Mouse (Mus musculus) monocyte, adult 5-6 weeks (primary cell): ENCODE results near the gene Rnase1. TPM values are rescaled to one million over a fixed set of nuclear protein-coding genes. Genes with fewer than 3 reads are reported as not detected.

Experiments used
- ATAC-seq: fragments of 153-309, 156-312 bp; replicated peaks from 2 replicates; pipeline ENCODE4 v1.8.0; 2017; ENCODE audit warnings: mild to moderate bottlenecking; ENCODE audit not compliant: low TSS enrichment, insufficient number of reproducible peaks, severe bottlenecking, poor library complexity, low FRiP score
- total RNA-seq: library from RNA; stranded (forward); fragments of 200-1000, 200-491, 200-594 nt; gene quantifications from 3 replicates; pipeline ENCODE4 v1.2.3, GENCODE M21; 2017

Rnase1 gene
- total RNA-seq, 1 experiment from 2014 or later = not detected

- no peak for ATAC-seq
Measured at GRCm38 (mm10) chr14:51143287-51143686, 3.3 kb downstream of the Rnase1 start.

- no peak for ATAC-seq
Measured at GRCm38 (mm10) chr14:51142568-51142967, 4.0 kb downstream of the Rnase1 start.

- no peak for ATAC-seq
Measured at GRCm38 (mm10) chr14:51142119-51142518, 4.5 kb downstream of the Rnase1 start.

- ATAC-seq = no peak; the same call in 1 of the 2 replicates
Measured at GRCm38 (mm10) chr14:51140342-51140741, 6.2 kb downstream of the Rnase1 start.

GRCm38 (mm10) chr14:51132372-51132771 lies 14.2 kb downstream of the Rnase1 start:
- ATAC-seq = peak; percentile 86

GRCm38 (mm10) chr14:51131086-51131815 lies 15.3 kb downstream of the Rnase1 start:
- no peak for ATAC-seq

- no peak for ATAC-seq
Measured at GRCm38 (mm10) chr14:51130315-51130940, 16.2 kb downstream of the Rnase1 start.

GRCm38 (mm10) chr14:51129624-51129975 lies 17.0 kb downstream of the Rnase1 start:
- no peak for ATAC-seq

GRCm38 (mm10) chr14:51128775-51129623 lies 17.6 kb downstream of the Rnase1 start:
- ATAC-seq = peak; percentile 77

GRCm38 (mm10) chr14:51127648-51128258 lies 18.8 kb downstream of the Rnase1 start:
- ATAC-seq = no peak

GRCm38 (mm10) chr14:51125684-51126083 lies 20.9 kb downstream of the Rnase1 start:
- ATAC-seq = no peak

- ATAC-seq = no peak
Measured at GRCm38 (mm10) chr14:51113916-51114560, 32.5 kb downstream of the Rnase1 start, which contains the start of gene Eddm3b. TSS of gene Eddm3b (plus strand) at chr14:51114426.

GRCm38 (mm10) chr14:51113476-51113875 lies 33.1 kb downstream of the Rnase1 start:
- ATAC-seq = no peak

- no peak for ATAC-seq
Measured at GRCm38 (mm10) chr14:51111966-51112365, 34.6 kb downstream of the Rnase1 start.

- ATAC-seq = no peak
Measured at GRCm38 (mm10) chr14:51106449-51106967, 40.1 kb downstream of the Rnase1 start.

- no peak for ATAC-seq
Measured at GRCm38 (mm10) chr14:51104366-51104765, 42.2 kb downstream of the Rnase1 start.

- ATAC-seq = peak; percentile 57
Measured at GRCm38 (mm10) chr14:51103217-51103616, 43.4 kb downstream of the Rnase1 start.

- no peak for ATAC-seq
Measured at GRCm38 (mm10) chr14:51101284-51101683, 45.3 kb downstream of the Rnase1 start.
